Mouse (Mus musculus): ENCODE measurements around the gene Taar3. TPM values are rescaled to one million over a fixed set of nuclear protein-coding genes. Genes with fewer than 3 reads are reported as not detected.

Gene Taar3
- not detected in 2 replicates for polyA plus RNA-seq (2015; fragmentation: Nextera tagmentation; extraction: Ambion mirVana)

GRCm38 (mm10) chr10:23949508-23950005 lies at the start of gene Taar3:
Taar3 (plus strand) TSS chr10:23949558.
- Histone ChIP-seq H3K4me3 (replicated peaks; ENCODE audit: low read depth, low read length) (no peak within 1 kb of the TSS), H3K4me1 (replicated peaks; ENCODE audit: insufficient read depth, low read length) (no peaks in the 10 kb centered on the region), H3K36me3 (ENCODE audit: insufficient read depth, low read length) (no peaks in the 10 kb centered on the region), H3K4me2 (ENCODE audit: low read length) (no peak within 1 kb of the TSS), H3K27ac (no peak within 1 kb of the TSS), H3K27me3 (ENCODE audit: insufficient read depth, low read length) (no peaks in the 10 kb centered on the region), H3K9me3 (replicated peaks; ENCODE audit: low read length) (no peaks in the 10 kb centered on the region), H3K9ac (ENCODE audit: low read depth, low read length) (no peak within 1 kb of the TSS)
- no peak for TF ChIP-seq CTCF (IDR thresholded peaks at IDR 0.05; ENCODE audit: low read depth)
- ATAC-seq (replicated peaks; ENCODE audit: low FRiP score, low read depth) (no peak), DNase-seq (ENCODE audit: low spot score) (no peak)
- WGBS = 90% methylated on average over 16 of the region's 16 CpGs

GRCm38 (mm10) chr10:23901119-23901518 lies 48.2 kb upstream of the Taar3 start:
- DNase-seq (ENCODE audit: low spot score) = no peak
- Histone ChIP-seq H3K27ac (no peak overlapping the region), H3K36me3 (ENCODE audit: insufficient read depth, low read length) (no peaks in the 10 kb centered on the region), H3K4me2 (ENCODE audit: low read length) (no peak overlapping the region), H3K4me3 (replicated peaks; ENCODE audit: low read depth, low read length) (no peak overlapping the region), H3K9ac (ENCODE audit: low read depth, low read length) (no peak overlapping the region), H3K4me1 (replicated peaks; ENCODE audit: insufficient read depth, low read length) (no peaks in the 10 kb centered on the region), H3K9me3 (replicated peaks; ENCODE audit: low read length) (no peaks in the 10 kb centered on the region), H3K27me3 (ENCODE audit: insufficient read depth, low read length) (no peaks in the 10 kb centered on the region)
- no peak for ATAC-seq (replicated peaks; ENCODE audit: low FRiP score, low read depth)
- no peak for TF ChIP-seq CTCF (IDR thresholded peaks at IDR 0.05; ENCODE audit: low read depth)
- WGBS = 87% methylated on average over 3 of the region's 3 CpGs

- DNase-seq (ENCODE audit: low spot score) (peak; percentile 17), ATAC-seq (replicated peaks; ENCODE audit: low FRiP score, low read depth) (peak; percentile 77; the same call in 1 of the 2 replicates)
- no peak for TF ChIP-seq CTCF (IDR thresholded peaks at IDR 0.05; ENCODE audit: low read depth)
- H3K4me1 ChIP-seq (replicated peaks; ENCODE audit: insufficient read depth, low read length) = no peaks in the 10 kb centered on the region
- no peak overlapping the region for H3K27ac ChIP-seq
- no peaks in the 10 kb centered on the region for H3K36me3 ChIP-seq (ENCODE audit: insufficient read depth, low read length)
- no peak overlapping the region for H3K4me3 ChIP-seq (replicated peaks; ENCODE audit: low read depth, low read length)
- WGBS = 74% methylated on average over 1 of the region's 1 CpGs
- no peaks in the 10 kb centered on the region for H3K27me3 ChIP-seq (ENCODE audit: insufficient read depth, low read length)
- H3K9me3 ChIP-seq (replicated peaks; ENCODE audit: low read length) = no peaks in the 10 kb centered on the region
- no peak overlapping the region for H3K9ac ChIP-seq (ENCODE audit: low read depth, low read length)
- H3K4me2 ChIP-seq (ENCODE audit: low read length) = no peak overlapping the region
Observed at GRCm38 (mm10) chr10:23905661-23906060, 43.7 kb upstream of the Taar3 start.

DNA sequence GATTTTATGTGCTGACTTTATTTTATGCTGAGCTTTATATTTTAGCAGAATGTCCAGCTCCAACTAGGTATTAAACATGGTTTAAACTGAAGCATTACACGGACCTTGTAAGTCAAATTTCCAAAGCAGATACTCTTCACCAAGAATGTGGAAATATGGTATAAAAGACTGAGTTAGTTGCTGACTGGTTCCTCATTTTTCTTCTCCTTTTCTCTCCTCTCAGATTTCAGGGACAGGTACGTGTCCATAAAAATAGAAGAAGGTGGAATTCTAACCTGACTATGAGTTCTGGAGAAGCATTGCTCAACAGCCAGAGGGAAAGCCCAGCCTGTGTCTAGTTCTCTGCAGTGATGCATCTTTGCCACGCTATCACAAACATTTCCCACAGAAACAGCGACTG lies 29.3 kb upstream of the Taar3 start, which contains the start of gene Taar1:
TSS of gene Taar1 (plus strand) at position 301 of the 400 bp plus-strand sequence.
- H3K4me1 ChIP-seq (replicated peaks; ENCODE audit: insufficient read depth, low read length) = no peaks in the 10 kb centered on the region
- WGBS = 90% methylated on average over 4 of the region's 4 CpGs

DNA sequence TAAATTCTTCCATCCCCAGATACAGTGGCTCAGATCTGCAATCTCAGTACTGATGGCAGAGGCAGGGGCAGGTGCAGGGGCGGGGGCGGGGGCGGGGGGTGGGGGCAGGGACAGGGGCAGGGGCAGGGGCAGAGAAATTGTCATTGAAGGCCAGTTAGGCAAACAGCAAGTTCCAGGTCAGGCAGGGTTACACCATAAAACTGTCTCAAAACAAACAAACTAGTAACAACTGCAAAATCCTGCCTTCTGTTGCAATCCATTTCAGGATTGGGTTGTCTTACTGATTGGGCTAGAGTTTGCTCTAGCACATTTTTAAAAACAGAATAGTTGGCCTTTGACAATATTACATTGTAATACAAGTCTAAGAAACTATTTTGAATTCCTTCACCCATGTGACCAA lies 26.9 kb upstream of the Taar3 start:
- H3K9me3 ChIP-seq (replicated peaks; ENCODE audit: low read length) = no peaks in the 10 kb centered on the region
- H3K27ac ChIP-seq = no peak overlapping the region
- H3K4me3 ChIP-seq (replicated peaks; ENCODE audit: low read depth, low read length) = no peak overlapping the region
- no peaks in the 10 kb centered on the region for H3K27me3 ChIP-seq (ENCODE audit: insufficient read depth, low read length)
- H3K9ac ChIP-seq (ENCODE audit: low read depth, low read length) = no peak overlapping the region
- no peak for DNase-seq (ENCODE audit: low spot score)
- H3K36me3 ChIP-seq (ENCODE audit: insufficient read depth, low read length) = no peaks in the 10 kb centered on the region
- no peaks in the 10 kb centered on the region for H3K4me1 ChIP-seq (replicated peaks; ENCODE audit: insufficient read depth, low read length)
- no peak for TF ChIP-seq CTCF (IDR thresholded peaks at IDR 0.05; ENCODE audit: low read depth)
- H3K4me2 ChIP-seq (ENCODE audit: low read length) = no peak overlapping the region
- no peak for ATAC-seq (replicated peaks; ENCODE audit: low FRiP score, low read depth)
- WGBS = 50% methylated on average over 3 of the region's 3 CpGs

More for the DNA sequence above, 29.3 kb upstream of the Taar3 start, which contains the start of gene Taar1:
- no peak for TF ChIP-seq CTCF (IDR thresholded peaks at IDR 0.05; ENCODE audit: low read depth)
- Histone ChIP-seq H3K36me3 (ENCODE audit: insufficient read depth, low read length) (no peaks in the 10 kb centered on the region), H3K9ac (ENCODE audit: low read depth, low read length) (no peak within 1 kb of the TSS), H3K27ac (no peak within 1 kb of the TSS), H3K4me2 (ENCODE audit: low read length) (no peak within 1 kb of the TSS), H3K27me3 (ENCODE audit: insufficient read depth, low read length) (no peaks in the 10 kb centered on the region), H3K9me3 (replicated peaks; ENCODE audit: low read length) (no peaks in the 10 kb centered on the region), H3K4me3 (replicated peaks; ENCODE audit: low read depth, low read length) (no peak within 1 kb of the TSS)
- DNase-seq (ENCODE audit: low spot score) = no peak
- no peak for ATAC-seq (replicated peaks; ENCODE audit: low FRiP score, low read depth)

DNA sequence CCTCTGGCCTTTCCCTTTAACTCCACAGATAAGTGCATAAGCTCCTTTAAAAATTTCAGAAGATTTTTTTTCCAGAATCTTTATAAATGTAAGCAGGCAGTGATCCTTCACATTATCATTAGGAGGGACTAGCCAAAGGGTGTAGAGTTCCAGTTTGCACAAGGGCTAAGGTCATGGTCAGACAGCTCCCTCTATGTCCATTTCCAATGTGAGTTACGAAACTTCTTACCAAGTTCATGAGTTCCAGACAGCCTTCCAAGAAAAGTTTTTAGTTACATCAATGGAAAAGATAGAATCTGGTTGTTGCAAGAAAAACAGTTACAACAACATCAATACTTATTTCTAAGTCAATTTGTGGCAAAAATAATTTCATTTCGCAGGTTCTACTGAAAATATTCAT lies 25.4 kb upstream of the Taar3 start:
- no peak for TF ChIP-seq CTCF (IDR thresholded peaks at IDR 0.05; ENCODE audit: low read depth)
- Histone ChIP-seq H3K4me1 (replicated peaks; ENCODE audit: insufficient read depth, low read length) (no peaks in the 10 kb centered on the region), H3K27ac (no peak overlapping the region), H3K4me3 (replicated peaks; ENCODE audit: low read depth, low read length) (no peak overlapping the region), H3K36me3 (ENCODE audit: insufficient read depth, low read length) (no peaks in the 10 kb centered on the region), H3K9me3 (replicated peaks; ENCODE audit: low read length) (no peaks in the 10 kb centered on the region), H3K4me2 (ENCODE audit: low read length) (no peak overlapping the region), H3K9ac (ENCODE audit: low read depth, low read length) (no peak overlapping the region), H3K27me3 (ENCODE audit: insufficient read depth, low read length) (no peaks in the 10 kb centered on the region)
- 83% methylated on average over 2 of the region's 2 CpGs for WGBS
- DNase-seq (ENCODE audit: low spot score) = no peak
- no peak for ATAC-seq (replicated peaks; ENCODE audit: low FRiP score, low read depth)

- Histone ChIP-seq H3K27ac (no peak overlapping the region), H3K4me1 (replicated peaks; ENCODE audit: insufficient read depth, low read length) (no peaks in the 10 kb centered on the region), H3K4me2 (ENCODE audit: low read length) (no peak overlapping the region), H3K4me3 (replicated peaks; ENCODE audit: low read depth, low read length) (no peak overlapping the region), H3K36me3 (ENCODE audit: insufficient read depth, low read length) (no peaks in the 10 kb centered on the region), H3K9ac (ENCODE audit: low read depth, low read length) (no peak overlapping the region), H3K9me3 (replicated peaks; ENCODE audit: low read length) (no peaks in the 10 kb centered on the region), H3K27me3 (ENCODE audit: insufficient read depth, low read length) (no peaks in the 10 kb centered on the region)
- no peak for ATAC-seq (replicated peaks; ENCODE audit: low FRiP score, low read depth)
- 7% methylated on average over 4 of the region's 4 CpGs for WGBS
- TF ChIP-seq CTCF (IDR thresholded peaks at IDR 0.05; ENCODE audit: low read depth) = no peak
- no peak for DNase-seq (ENCODE audit: low spot score)
Observed at GRCm38 (mm10) chr10:23937613-23938012, 11.7 kb upstream of the Taar3 start.

Data from kidney, postnatal 0 days (tissue).